Mouse (Mus musculus): ENCODE results near the gene Klhl3.

DNA sequence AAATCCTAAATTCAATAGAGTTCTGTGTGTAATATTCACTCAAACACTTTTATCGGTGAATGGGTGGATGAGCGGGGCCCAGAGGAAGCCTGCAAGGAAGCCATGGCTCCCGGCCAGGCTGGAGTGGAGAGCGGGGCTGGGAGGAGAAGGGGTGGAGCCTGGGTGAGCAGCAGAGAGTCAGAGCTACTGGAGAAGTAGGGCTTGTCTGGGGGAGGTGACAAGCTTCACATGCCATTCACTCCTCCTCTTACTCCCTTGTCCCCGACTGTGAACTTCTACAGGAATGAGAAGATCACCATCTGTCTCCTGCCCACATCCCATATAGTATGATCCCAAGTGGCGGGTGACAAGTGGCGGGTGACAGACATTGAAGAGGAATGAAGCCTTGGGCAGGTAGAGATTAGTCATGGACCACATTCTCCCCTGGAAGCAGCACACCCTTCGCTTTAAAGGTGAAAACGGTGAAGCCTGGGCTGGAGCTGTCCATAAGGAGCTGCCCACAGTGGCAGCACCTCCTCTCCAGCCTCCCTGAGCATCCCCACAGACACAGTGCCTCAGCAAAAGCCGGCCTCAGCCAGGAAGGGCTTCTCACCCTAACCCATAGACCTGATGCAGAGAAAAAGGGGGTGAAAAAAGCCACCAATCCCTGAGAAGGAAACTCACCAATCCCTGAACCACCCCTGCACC is 77.8 kb downstream of the Klhl3 start:
- TF ChIP-seq CTCF (IDR thresholded peaks at IDR 0.05; ENCODE audit: low read depth, low read length) (no peak), POLR2A (IDR thresholded peaks at IDR 0.05; ENCODE audit: borderline replicate concordance, low read depth, low read length) (no peak)

All from bone marrow macrophage, adult 2 months (primary cell).